Mouse (Mus musculus): Measurements from ENCODE around the gene Arl15. TPM values are rescaled to one million over a fixed set of nuclear protein-coding genes. Genes with fewer than 3 reads are reported as not detected.

Gene Arl15
- polyA plus RNA-seq, 1 experiment: 23.8 TPM

GRCm38 (mm10) chr13:113829079-113829478, 34.8 kb downstream of the Arl15 start:
- TF ChIP-seq POLR2A (IDR thresholded peaks at IDR 0.05; ENCODE audit: borderline replicate concordance, extremely low read depth, insufficient read depth, insufficient read length, poor library complexity, severe bottlenecking) (no peak), CTCF (IDR thresholded peaks at IDR 0.05; ENCODE audit: borderline replicate concordance, extremely low read depth, insufficient read depth, insufficient read length) (no peak)
- DNase-seq (ENCODE audit: low read depth): no peak

- TF ChIP-seq POLR2A (IDR thresholded peaks at IDR 0.05; ENCODE audit: borderline replicate concordance, extremely low read depth, insufficient read depth, insufficient read length, poor library complexity, severe bottlenecking): no peak
- no peak for TF ChIP-seq CTCF (IDR thresholded peaks at IDR 0.05; ENCODE audit: borderline replicate concordance, extremely low read depth, insufficient read depth, insufficient read length)
- DNase-seq (ENCODE audit: low read depth): no peak
These were observed 36.5 kb downstream of the Arl15 start for GRCm38 (mm10) chr13:113830805-113831204.

GRCm38 (mm10) chr13:113832947-113833346, 38.6 kb downstream of the Arl15 start:
- TF ChIP-seq CTCF (IDR thresholded peaks at IDR 0.05; ENCODE audit: borderline replicate concordance, extremely low read depth, insufficient read depth, insufficient read length): no peak
- TF ChIP-seq POLR2A (IDR thresholded peaks at IDR 0.05; ENCODE audit: borderline replicate concordance, extremely low read depth, insufficient read depth, insufficient read length, poor library complexity, severe bottlenecking): no peak
- no peak for DNase-seq (ENCODE audit: low read depth)

DNA sequence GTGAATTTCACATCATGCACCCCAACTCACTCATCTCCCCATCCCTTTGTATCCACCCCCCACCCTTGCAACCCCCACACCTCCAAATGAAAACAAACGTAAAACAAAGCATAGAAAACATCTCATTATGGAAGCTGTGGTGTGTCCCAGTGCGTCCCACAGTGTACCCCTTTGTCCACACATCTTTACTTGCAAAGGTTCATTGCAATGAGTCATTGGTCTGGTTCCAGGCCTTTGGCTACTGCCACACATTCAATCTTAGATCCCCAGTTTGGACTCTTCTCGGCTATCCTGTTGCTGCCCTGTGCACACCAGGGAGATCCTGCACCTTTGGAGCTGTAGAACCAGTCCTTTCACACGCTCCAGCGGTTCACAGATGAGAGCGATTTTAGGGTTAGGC, 41.6 kb downstream of the Arl15 start:
- no peak for DNase-seq (ENCODE audit: low read depth)
- no peak for TF ChIP-seq POLR2A (IDR thresholded peaks at IDR 0.05; ENCODE audit: borderline replicate concordance, extremely low read depth, insufficient read depth, insufficient read length, poor library complexity, severe bottlenecking)
- no peak for TF ChIP-seq CTCF (IDR thresholded peaks at IDR 0.05; ENCODE audit: borderline replicate concordance, extremely low read depth, insufficient read depth, insufficient read length)

DNA sequence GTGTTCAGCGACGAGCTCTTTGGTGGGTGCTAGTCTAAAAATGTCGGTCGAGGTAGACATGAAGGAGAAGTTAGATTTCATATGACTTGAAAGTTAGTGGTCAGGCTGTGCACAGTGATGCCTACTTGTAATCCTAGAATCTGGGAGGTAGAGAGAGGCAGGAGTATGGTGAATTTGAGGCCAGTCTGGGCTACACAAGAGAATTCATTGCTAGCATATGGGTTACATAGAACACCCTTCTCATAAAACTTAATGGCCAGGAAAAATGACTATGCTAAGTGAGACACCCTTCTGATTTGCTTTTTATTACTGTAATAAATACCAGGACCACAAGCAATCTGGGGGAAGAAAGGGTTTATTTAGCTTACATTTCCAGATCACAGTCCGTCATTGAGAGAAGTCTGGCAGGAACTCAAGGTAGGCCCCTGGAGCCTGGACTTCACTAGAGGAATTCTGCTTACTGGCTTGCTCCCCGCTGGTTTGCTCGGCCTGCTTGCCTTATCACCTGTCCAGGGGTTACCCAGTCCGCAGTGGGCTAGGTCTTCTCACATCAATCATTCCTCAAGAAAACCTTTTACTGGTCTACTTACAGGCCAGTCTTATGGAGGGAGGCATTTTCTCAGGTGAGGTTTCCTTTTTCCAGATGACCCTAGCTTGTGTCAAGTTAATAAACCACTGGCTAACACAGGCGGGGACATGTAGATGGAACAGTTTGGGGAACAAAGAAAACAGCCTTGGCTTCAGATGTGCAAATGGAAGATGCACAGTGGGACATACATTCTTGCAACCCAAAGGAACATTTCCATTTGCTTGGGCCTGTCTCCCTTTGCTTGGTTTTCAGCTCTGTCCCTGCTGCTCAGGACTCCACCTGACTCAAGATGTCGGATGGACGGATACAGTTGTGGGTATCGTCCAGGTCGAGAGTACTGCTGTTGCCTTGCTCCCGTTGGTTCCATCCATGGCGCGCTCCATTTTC, 44.6 kb downstream of the Arl15 start:
- no peak for DNase-seq (ENCODE audit: low read depth)
- TF ChIP-seq POLR2A (IDR thresholded peaks at IDR 0.05; ENCODE audit: borderline replicate concordance, extremely low read depth, insufficient read depth, insufficient read length, poor library complexity, severe bottlenecking) (no peak), CTCF (IDR thresholded peaks at IDR 0.05; ENCODE audit: borderline replicate concordance, extremely low read depth, insufficient read depth, insufficient read length) (no peak)

- TF ChIP-seq CTCF (IDR thresholded peaks at IDR 0.05; ENCODE audit: borderline replicate concordance, extremely low read depth, insufficient read depth, insufficient read length) (no peak), POLR2A (IDR thresholded peaks at IDR 0.05; ENCODE audit: borderline replicate concordance, extremely low read depth, insufficient read depth, insufficient read length, poor library complexity, severe bottlenecking) (no peak)
- DNase-seq (ENCODE audit: low read depth): no peak
These were observed 46.1 kb downstream of the Arl15 start for GRCm38 (mm10) chr13:113840421-113840820.

DNA sequence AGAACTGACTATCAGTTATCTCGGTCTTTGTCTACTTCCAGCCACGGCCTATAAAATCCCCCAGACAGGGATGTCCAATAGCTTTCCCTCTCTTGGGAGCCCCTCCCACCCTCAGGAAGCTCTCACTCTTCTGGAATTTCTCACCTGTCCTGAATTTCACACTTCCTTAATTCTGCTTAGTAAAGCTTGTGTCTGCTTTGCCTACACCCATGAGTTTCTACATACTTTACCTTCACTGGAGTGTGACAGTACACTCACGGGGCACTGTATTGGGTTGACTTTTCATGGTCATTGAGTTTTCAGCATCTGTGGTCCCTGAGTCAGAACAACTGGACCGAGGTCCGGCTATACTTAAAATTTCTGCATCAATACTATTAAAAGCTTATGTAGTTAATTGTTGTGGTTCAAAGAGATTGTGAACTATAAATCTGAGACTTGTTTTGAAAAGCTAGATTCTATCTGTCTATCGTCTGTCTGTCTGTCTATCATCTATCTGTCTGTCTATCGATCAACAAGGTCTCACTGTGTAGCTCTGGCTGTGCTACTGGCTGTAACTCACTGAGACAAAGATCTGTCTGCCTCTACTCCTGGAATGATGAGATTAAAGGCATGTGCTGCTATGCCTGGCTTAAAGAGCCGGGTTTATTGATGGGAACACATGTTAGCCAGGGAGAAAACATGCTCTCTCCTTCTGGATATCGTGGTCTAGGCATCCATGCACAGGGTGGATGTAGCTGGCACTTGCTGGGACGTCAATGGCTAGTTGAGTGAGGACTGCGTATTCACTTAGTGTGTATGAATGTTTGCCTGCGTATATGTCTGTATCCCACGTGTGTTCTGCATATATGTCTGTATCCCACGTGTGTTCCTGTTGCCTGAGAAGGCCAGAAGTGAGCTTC, 48.4 kb downstream of the Arl15 start:
- no peak for TF ChIP-seq POLR2A (IDR thresholded peaks at IDR 0.05; ENCODE audit: borderline replicate concordance, extremely low read depth, insufficient read depth, insufficient read length, poor library complexity, severe bottlenecking)
- no peak for TF ChIP-seq CTCF (IDR thresholded peaks at IDR 0.05; ENCODE audit: borderline replicate concordance, extremely low read depth, insufficient read depth, insufficient read length)
- no peak for DNase-seq (ENCODE audit: low read depth)

GRCm38 (mm10) chr13:113843310-113843649, 49.0 kb downstream of the Arl15 start:
- no peak for DNase-seq (ENCODE audit: low read depth)
- TF ChIP-seq CTCF (IDR thresholded peaks at IDR 0.05; ENCODE audit: borderline replicate concordance, extremely low read depth, insufficient read depth, insufficient read length) (no peak), POLR2A (IDR thresholded peaks at IDR 0.05; ENCODE audit: borderline replicate concordance, extremely low read depth, insufficient read depth, insufficient read length, poor library complexity, severe bottlenecking) (no peak)

- no peak for TF ChIP-seq POLR2A (IDR thresholded peaks at IDR 0.05; ENCODE audit: borderline replicate concordance, extremely low read depth, insufficient read depth, insufficient read length, poor library complexity, severe bottlenecking)
- no peak for TF ChIP-seq CTCF (IDR thresholded peaks at IDR 0.05; ENCODE audit: borderline replicate concordance, extremely low read depth, insufficient read depth, insufficient read length)
These were observed 49.6 kb downstream of the Arl15 start for GRCm38 (mm10) chr13:113843901-113844300.

DNA sequence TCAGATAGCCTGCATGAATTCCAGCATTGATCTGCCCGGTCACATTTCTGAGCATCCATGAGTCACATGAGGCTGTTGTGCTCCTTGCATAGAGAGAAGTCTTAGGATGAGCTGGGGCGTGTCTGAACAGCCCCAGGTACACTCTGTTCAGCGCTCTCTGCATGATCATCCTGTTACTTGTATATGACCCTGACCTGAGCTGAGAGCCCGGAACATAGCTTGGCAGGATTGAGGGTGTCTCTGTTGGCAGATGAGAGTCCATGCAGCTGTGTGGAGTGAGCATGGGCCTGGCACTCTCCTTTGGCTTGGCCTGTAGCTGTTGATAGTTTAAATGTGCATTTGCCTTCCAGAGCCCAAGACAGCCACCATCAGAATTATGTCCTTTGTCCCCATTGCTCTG, 50.4 kb downstream of the Arl15 start:
- no peak for TF ChIP-seq POLR2A (IDR thresholded peaks at IDR 0.05; ENCODE audit: borderline replicate concordance, extremely low read depth, insufficient read depth, insufficient read length, poor library complexity, severe bottlenecking)
- no peak for TF ChIP-seq CTCF (IDR thresholded peaks at IDR 0.05; ENCODE audit: borderline replicate concordance, extremely low read depth, insufficient read depth, insufficient read length)
- DNase-seq (ENCODE audit: low read depth): no peak

More at GRCm38 (mm10) chr13:113843901-113844300, 49.6 kb downstream of the Arl15 start:
- no peak for DNase-seq (ENCODE audit: low read depth)

DNA sequence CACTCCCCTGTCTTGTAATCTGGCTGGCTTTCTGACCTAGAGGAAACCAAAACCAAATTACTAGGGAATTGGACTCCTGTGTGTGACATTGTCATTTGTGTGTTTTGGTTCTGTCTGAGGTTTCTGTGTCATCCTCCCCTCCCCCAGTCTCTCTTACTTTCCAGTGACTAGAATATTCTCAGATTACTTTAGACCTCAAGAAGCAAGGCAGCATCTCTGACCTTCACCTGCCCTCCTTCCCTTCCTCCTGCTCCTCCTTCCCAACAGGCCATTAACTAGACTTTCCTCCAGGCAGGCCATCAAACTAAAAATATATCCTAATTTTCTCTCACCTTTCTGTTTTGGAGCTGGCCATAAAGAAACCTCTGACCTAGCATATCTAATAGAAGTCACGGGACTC, 50.9 kb downstream of the Arl15 start:
- no peak for DNase-seq (ENCODE audit: low read depth)

More for the DNA sequence above, 50.9 kb downstream of the Arl15 start:
- TF ChIP-seq POLR2A (IDR thresholded peaks at IDR 0.05; ENCODE audit: borderline replicate concordance, extremely low read depth, insufficient read depth, insufficient read length, poor library complexity, severe bottlenecking) (no peak), CTCF (IDR thresholded peaks at IDR 0.05; ENCODE audit: borderline replicate concordance, extremely low read depth, insufficient read depth, insufficient read length) (no peak)

Data from brain, embryonic 14.5 days (tissue).